7 mouse cellular contexts compared by ENCODE assay signal in the genomic region with DNA sequence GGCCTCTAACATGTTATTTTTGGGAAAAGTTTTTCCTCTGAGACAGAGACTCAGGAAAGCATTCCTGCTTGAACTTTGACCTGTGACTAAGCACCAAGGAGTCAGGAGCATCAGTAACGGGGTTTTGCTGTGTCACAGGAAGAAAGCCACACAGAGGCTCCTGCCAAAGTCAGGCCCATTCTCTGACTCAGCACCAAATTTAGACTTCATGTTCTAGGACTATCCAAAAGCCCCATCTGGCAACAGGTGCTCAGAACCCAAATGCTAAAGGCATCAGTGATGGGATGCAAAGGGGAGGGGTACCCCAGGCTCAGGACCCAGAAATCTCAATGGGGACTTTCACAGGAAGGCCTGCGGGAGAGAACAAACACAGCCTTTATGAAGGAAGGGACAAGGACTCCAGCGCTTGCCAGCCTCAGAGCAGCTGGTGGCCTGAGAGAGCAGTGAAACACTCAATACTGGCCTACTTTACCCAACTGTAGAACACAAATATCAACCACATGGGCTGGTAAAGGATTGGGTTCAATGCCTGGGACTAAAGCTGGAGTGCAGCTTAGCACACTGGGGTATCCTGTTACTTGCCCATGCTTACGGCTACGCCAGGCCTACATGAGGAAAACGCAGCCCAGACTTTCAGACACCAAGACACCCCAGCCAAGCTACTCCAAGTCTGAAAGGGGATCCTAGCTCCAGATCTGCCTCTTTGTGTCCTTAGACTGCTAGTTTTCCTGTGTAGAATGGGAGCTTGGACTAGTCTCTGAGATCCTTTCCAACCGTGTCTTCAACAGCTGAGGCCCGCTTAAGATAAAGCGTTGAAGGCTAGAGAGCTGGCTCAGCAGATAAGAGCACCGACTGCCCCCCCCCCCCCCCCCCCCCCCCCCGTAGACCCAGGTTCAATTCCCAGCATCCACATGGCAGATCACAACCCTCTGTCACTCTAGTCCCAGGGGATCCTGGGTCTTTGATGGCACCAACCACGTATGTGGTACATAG. TPM values are rescaled to one million over a fixed set of nuclear protein-coding genes. Genes with fewer than 3 reads are reported as not detected.
DNase-seq lines count a peak whose midpoint lies in the region; ATAC-seq and TF ChIP-seq lines count a peak whose summit lies in the region.

No protein-coding gene starts in this region.

- no peak for TF ChIP-seq CTCF in gastrocnemius, adult 2 months (IDR thresholded peaks at IDR 0.05)
- TF ChIP-seq CTCF in left cerebral cortex, adult 2 months (IDR thresholded peaks at IDR 0.05): no peak

- peaks cover 33% of the 10 kb centered on the region for H3K4me1 ChIP-seq in kidney, embryonic 15.5 days

- DNase-seq in kidney, postnatal 4 days: no peak
- DNase-seq in c-Kit-positive CD71-positive TER-119-negative erythroid progenitor cells, embryonic 14.5 days (ENCODE audit: low read depth): peak; percentile 21
- peak; percentile 71 for DNase-seq in gastrocnemius, adult 2 months
- peak in 1 of 2 experiments; percentile 25 for DNase-seq in left cerebral cortex, adult 2 months (ENCODE audit: extremely low spot score in 1 of 2, low spot score in 2 of 2)
- DNase-seq in lung, postnatal 14 days: no peak

- peak; percentile 29; the same call in 1 of the 2 replicates for ATAC-seq in kidney, embryonic 15.5 days (replicated peaks; ENCODE audit: low FRiP score)
- ATAC-seq in granulocyte monocyte progenitor cell, adult 5-6 weeks (replicated peaks; ENCODE audit: poor library complexity, severe bottlenecking): no peak

- H3K27ac ChIP-seq in kidney, embryonic 15.5 days: no peak overlapping the region
- peak overlapping the region; percentile 87 for H3K27ac ChIP-seq in gastrocnemius, adult 2 months
- peak overlapping the region; percentile 59 for H3K27ac ChIP-seq in left cerebral cortex, adult 2 months

- H3K27me3 ChIP-seq in kidney, embryonic 15.5 days: no peaks in the 10 kb centered on the region

- 65% methylated on average over 11 of the region's 12 CpGs for WGBS in kidney, embryonic 15.5 days

- intact Hi-C loops in gastrocnemius, adult 2 months (cut with DNase I): no loop called here
- intact Hi-C loops in left cerebral cortex, adult 2 months (cut with DNase I): no loop called here

- no peak overlapping the region for H3K4me3 ChIP-seq in kidney, embryonic 15.5 days (replicated peaks)
- H3K4me3 ChIP-seq in gastrocnemius, adult 2 months: no peak overlapping the region
- H3K4me3 ChIP-seq in left cerebral cortex, adult 2 months: no peak overlapping the region

- no peak overlapping the region for H3K9ac ChIP-seq in kidney, embryonic 15.5 days

- H3K36me3 ChIP-seq in kidney, embryonic 15.5 days: no peaks in the 10 kb centered on the region

- H3K9me3 ChIP-seq in kidney, embryonic 15.5 days (replicated peaks): no peaks in the 10 kb centered on the region

- no peak overlapping the region for H3K4me2 ChIP-seq in kidney, embryonic 15.5 days

RNA-seq across cellular contexts. Expression of a gene that starts 12.8 kb away (rescaled TPM):
- polyA plus RNA-seq in kidney, embryonic 15.5 days (2015; fragmentation: Nextera tagmentation; extraction: Ambion mirVana): 14.5 and 18.6 TPM in 2 replicates
- 1 to 10 TPM; 5.5 to 7.8 TPM for total RNA-seq in gastrocnemius, adult 2 months (2021)
- 10 to 100 TPM; 31.6 to 41.9 TPM for total RNA-seq in left cerebral cortex, adult 2 months (2021)
- total RNA-seq in granulocyte monocyte progenitor cell, adult 5-6 weeks (2014; fragmentation: Nextera tagmentation): not detected in 2 replicates
- not detected in 2 replicates for total RNA-seq in granulocyte monocyte progenitor cell, adult 5-6 weeks (2017)

Comparison
In these comparisons a context has a peak if more than half of its experiments do, and no peak if none do; other contexts are left out.
1. DNase-seq: peak in c-Kit-positive CD71-positive TER-119-negative erythroid progenitor cells, embryonic 14.5 days (single experiment) and gastrocnemius, adult 2 months (single experiment); none in kidney, postnatal 4 days (0 of 2) and lung, postnatal 14 days (single experiment).
2. RNA of a gene that starts 12.8 kb away (total RNA-seq): 31.6 to 41.9 TPM in left cerebral cortex, adult 2 months and 5.5 to 7.8 TPM in gastrocnemius, adult 2 months; not detected in granulocyte monocyte progenitor cell, adult 5-6 weeks; every median in the first group is over 4 times any median in the second.